Mouse (Mus musculus) liver, embryonic 14.5 days (tissue): ENCODE measurements around the gene Chst15. TPM values are rescaled to one million over a fixed set of nuclear protein-coding genes. Genes with fewer than 3 reads are reported as not detected.

Experiments
- ATAC-seq: fragments of 200-750 bp; cut with Nextera tagmentation; 2 replicates; pipeline ENCODE4 v1.8.0; 2017; ENCODE audit warnings: moderate number of reproducible peaks, mild to moderate bottlenecking, moderate library complexity; ENCODE audit not compliant: insufficient read depth
- DNase-seq, 3 experiments: peaks; one replicate each; pipeline ENCODE4 v3.0.0-alpha.2; 2012 to 2013; ENCODE audit warnings: low read depth in 3 of 3, low spot score in 3 of 3
- H3K27ac ChIP-seq: fragments of 300-500 bp; sonication (generic); 2 replicates; pipeline ENCODE4 v1.5.1; 2014; ENCODE audit warnings: moderate library complexity, mild to moderate bottlenecking, control low read depth, inconsistent platforms
- H3K27me3 ChIP-seq: fragments of 300-500 bp; sonication (generic); 2 replicates; pipeline ENCODE4 v1.6.1; 2014; ENCODE audit warnings: mild to moderate bottlenecking, low read length, moderate library complexity; ENCODE audit not compliant: control insufficient read depth, insufficient read depth
- H3K36me3 ChIP-seq: fragments of 300-500 bp; sonication (generic); replicated peaks from 2 replicates; pipeline ENCODE4 v1.6.1; 2014; ENCODE audit warnings: low read depth; ENCODE audit not compliant: control insufficient read depth, insufficient read depth
- H3K4me1 ChIP-seq, 2 experiments: fragments of 200-500 bp in 1 of 2; fragments of 300-500 bp in 1 of 2; sonication (generic) in 1 of 2; replicated peaks; 2 replicates each; pipeline ENCODE4 v1.6.1; 2012 to 2014; ENCODE audit warnings: antibody characterized with exemption in 1 of 2, inconsistent platforms in 1 of 2, low read length in 1 of 2; ENCODE audit not compliant: control insufficient read depth in 2 of 2, insufficient read depth in 2 of 2
- H3K4me2 ChIP-seq: fragments of 300-500 bp; sonication (generic); 2 replicates; pipeline ENCODE4 v1.6.1; 2014; ENCODE audit warnings: low read depth, mild to moderate bottlenecking, control low read depth, moderate library complexity
- H3K4me3 ChIP-seq, 2 experiments: fragments of 200-500 bp in 1 of 2; fragments of 300-500 bp in 1 of 2; sonication (generic) in 1 of 2; 2 replicates each; pipeline ENCODE4 v1.5.1; 2012 to 2014; ENCODE audit warnings: low read depth in 2 of 2, low read length in 2 of 2, mild to moderate bottlenecking in 2 of 2, control low read depth in 1 of 2, inconsistent platforms in 1 of 2, moderate library complexity in 1 of 2; ENCODE audit not compliant: insufficient read depth in 1 of 2
- H3K9ac ChIP-seq: fragments of 300-500 bp; sonication (generic); replicated peaks from 2 replicates; pipeline ENCODE4 v1.6.1; 2014; ENCODE audit warnings: mild to moderate bottlenecking, control low read depth, moderate library complexity
- H3K9me3 ChIP-seq: fragments of 300-500 bp; sonication (generic); 2 replicates; pipeline ENCODE4 v1.6.1; 2016; ENCODE audit warnings: low read length, mixed read lengths; ENCODE audit not compliant: control insufficient read depth
- CTCF ChIP-seq: IDR thresholded peaks from 2 replicates; pipeline ENCODE4 v1.5.1; 2016; ENCODE audit warnings: antibody characterized with exemption, low read depth, control low read depth
- EP300 ChIP-seq: IDR thresholded peaks from 2 replicates; pipeline ENCODE4 v1.6.1; 2016; ENCODE audit warnings: antibody characterized with exemption, low read depth
- WGBS: fragments of 180-500 bp; shearing (Covaris S2); extraction: QIAGEN DNeasy Blood & Tissue Kit; methylation state at CpG from one replicate; pipeline ENCODE4 v1.1.7; 2014; ENCODE audit not compliant: insufficient replicate concordance; 5-methylcytosine and 5-hydroxymethylcytosine counted together
- polyA plus RNA-seq, 2 experiments: library from polyadenylated mRNA; depleted of rRNA in 1 of 2; stranded (reverse) in 1 of 2; unstranded in 1 of 2; fragments of >200 nt; fragmentation: Nextera tagmentation in 1 of 2; extraction: Ambion mirVana in 1 of 2; gene quantifications; 2 replicates each; pipeline versions ENCODE4 v1.2.1 to v1.2.3; 2012 to 2014

Gene Chst15
- polyA plus RNA-seq, 2 experiments = 2.4 to 2.6 TPM

DNA sequence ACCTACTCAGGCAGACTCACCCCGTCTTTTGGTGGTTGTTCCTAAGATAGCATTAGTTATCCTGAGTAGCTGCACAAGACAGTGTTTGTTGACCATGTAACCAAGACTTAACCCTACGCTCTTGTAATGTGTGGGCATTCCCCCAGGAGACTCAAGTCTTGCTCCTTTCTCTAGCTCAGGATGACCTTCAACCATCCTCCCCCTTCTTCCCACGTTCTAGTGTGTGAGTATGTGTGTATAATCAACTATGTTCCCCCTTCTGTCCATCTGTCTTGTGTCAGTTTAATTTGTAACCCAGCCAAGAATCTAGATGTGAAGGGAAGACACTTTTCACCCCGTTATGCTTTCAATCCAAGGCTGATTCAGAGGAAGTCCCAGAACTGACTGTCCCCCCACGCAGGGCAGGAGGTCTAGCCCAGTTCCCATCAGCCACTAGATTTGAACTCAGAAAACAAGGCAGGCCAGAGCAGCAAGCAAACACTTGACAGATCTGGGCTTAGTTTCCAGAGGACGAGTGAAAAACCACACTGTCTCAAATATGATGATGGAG, 9.2 kb downstream of the Chst15 start:
- H3K4me1 ChIP-seq = peaks cover 0 to 23% of the 10 kb centered on the region in 2 experiments; a peak in 2 of 4 replicates
- H3K4me3 ChIP-seq = no peak overlapping the region
- WGBS = 52% methylated on average over 6 of the region's 6 CpGs
- ATAC-seq (no peak), DNase-seq (no peak)
- no peak overlapping the region for H3K4me2 ChIP-seq
- TF ChIP-seq CTCF = no peak
- no peak for TF ChIP-seq EP300
- H3K27ac ChIP-seq = no peak overlapping the region
- H3K9me3 ChIP-seq = no peaks in the 10 kb centered on the region
- no peaks in the 10 kb centered on the region for H3K27me3 ChIP-seq
- no peak overlapping the region for H3K9ac ChIP-seq
- no peaks in the 10 kb centered on the region for H3K36me3 ChIP-seq

DNA sequence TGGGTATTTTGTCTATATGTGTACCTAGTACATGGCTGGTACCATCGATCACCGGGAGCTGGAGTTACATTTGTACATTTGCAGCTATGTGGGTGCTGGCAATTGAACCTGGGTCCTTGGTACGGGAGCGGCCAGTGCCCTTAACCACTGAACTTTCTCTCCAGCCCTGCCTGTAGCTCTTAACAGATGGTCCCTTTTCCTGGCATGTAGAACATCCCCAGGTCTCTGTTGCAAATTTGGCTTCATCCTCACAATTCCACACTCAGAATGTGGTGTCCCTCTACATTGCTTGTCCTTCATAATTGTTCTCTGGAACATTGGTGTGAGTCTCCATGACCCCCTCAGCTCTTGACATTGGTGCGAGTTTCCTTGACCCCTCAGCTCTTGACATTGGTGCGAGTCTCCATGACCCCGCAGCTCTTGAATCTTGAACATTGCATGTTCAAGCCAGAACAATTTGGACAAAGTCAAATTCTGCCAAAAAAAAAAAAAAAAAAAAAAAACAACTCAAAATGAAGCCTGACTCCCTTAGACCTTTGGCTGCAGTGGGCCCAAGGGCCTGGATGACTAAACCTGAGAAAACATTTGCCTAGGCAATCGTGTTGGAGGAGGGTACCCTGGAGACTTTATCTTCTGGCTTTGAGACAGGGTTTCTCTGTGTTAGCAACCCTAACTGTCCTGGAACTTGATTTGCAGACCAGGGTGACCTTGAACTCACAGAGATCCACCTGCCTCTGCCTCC, 10.2 kb downstream of the Chst15 start:
- no peaks in the 10 kb centered on the region for H3K27me3 ChIP-seq
- no peak for TF ChIP-seq EP300
- no peak for TF ChIP-seq CTCF
- no peak overlapping the region for H3K4me2 ChIP-seq
- peaks cover 0 to 23% of the 10 kb centered on the region in 2 experiments; a peak in 2 of 4 replicates for H3K4me1 ChIP-seq
- no peaks in the 10 kb centered on the region for H3K36me3 ChIP-seq
- 71% methylated on average over 8 of the region's 8 CpGs for WGBS
- no peak overlapping the region for H3K9ac ChIP-seq
- DNase-seq (no peak), ATAC-seq (no peak)
- H3K27ac ChIP-seq = no peak overlapping the region
- H3K9me3 ChIP-seq = no peaks in the 10 kb centered on the region
- H3K4me3 ChIP-seq = no peak overlapping the region

DNA sequence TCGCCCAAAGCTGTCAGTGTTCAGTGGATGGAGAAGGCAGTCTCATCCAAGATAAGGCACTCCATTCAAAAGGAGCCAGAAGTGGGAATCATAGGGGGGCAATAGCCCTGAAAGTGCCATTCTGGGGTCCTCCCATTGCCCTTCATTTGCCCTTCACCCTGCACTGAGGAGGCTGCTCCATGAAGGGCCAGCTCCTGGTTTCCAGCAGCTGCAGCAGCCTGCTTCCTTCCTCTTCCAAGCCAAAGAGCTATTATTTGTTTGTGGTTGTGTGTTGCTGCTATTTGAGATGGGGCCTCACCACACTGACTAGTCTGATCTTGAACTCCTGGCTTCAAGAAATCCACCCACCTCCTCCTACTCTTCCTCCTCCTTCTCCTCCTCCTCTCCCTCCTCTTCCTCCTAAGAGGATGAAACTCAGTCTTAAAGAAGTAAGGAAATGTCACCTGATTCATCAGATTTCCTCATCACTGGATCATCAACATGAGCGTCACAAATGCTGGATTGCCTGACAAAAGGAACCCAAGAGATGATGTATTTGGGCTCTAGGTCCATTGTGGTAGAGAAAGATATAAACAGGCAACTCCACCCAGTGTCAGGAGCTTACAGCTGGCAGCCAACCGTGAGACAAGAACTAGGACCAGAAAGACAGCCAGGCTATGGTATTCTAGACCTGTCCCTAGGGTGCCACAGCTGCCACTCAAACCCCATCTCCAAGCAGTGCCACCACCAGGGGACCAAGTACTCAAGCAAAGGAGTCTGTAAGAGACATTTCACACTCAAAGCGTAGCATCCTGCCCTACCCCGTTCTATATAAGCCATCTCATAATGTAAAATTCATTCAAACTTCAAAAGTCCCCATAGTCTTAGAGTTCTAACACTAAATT, 11.3 kb downstream of the Chst15 start:
- no peak overlapping the region for H3K4me3 ChIP-seq
- H3K27ac ChIP-seq = no peak overlapping the region
- H3K36me3 ChIP-seq = no peaks in the 10 kb centered on the region
- no peaks in the 10 kb centered on the region for H3K27me3 ChIP-seq
- no peaks in the 10 kb centered on the region for H3K9me3 ChIP-seq
- no peak overlapping the region for H3K9ac ChIP-seq
- TF ChIP-seq EP300 (no peak), CTCF (no peak)
- no peak overlapping the region for H3K4me2 ChIP-seq
- no peak for ATAC-seq
- H3K4me1 ChIP-seq = peaks cover 0 to 23% of the 10 kb centered on the region in 2 experiments; a peak in 2 of 4 replicates
- DNase-seq = no peak
- WGBS = 52% methylated on average over 5 of the region's 5 CpGs

DNA sequence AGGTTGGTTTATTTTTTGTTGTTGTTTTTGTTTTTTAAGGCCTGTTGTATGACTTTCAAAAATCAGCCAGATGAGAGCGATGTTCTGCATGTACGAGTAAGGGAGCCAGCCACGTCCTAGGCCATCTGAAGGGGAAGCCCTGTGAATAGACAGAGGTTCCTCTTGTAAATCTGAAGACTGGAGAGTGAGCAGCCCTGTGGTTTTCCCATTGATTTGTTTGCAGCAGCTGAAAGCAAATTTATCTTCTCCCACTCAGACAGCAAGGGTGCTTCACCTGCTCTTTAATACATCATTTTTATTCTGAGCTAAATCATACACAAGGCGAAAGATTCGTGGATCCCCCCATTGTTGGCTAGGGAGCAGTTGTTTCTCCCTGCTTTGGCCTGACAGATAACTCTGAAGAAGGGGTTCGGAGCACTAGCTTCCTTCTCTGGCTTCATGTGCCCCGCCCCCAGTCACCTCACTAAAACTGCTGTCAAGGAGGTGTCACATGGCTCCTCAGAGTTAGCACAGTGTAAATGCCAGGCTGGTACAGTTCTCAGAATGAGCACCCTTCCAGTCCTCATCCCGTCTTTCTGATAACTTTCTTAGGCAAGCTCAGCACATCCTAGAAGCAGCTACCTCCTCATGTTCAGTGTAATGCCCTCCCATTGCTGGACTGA, 12.5 kb downstream of the Chst15 start:
- Histone ChIP-seq H3K9me3 (no peaks in the 10 kb centered on the region), H3K27me3 (no peaks in the 10 kb centered on the region), H3K9ac (no peak overlapping the region), H3K4me1 (peaks cover 0 to 20% of the 10 kb centered on the region in 2 experiments; a peak in 2 of 4 replicates), H3K4me3 (no peak overlapping the region), H3K36me3 (no peaks in the 10 kb centered on the region), H3K27ac (no peak overlapping the region), H3K4me2 (no peak overlapping the region)
- DNase-seq (no peak), ATAC-seq (no peak)
- WGBS = 34% methylated on average over 8 of the region's 8 CpGs
- TF ChIP-seq CTCF (no peak), EP300 (no peak)
